Mouse (Mus musculus) heart, embryonic 14.5 days (tissue): ENCODE measurements around the gene Slc38a7. TPM values are rescaled to one million over a fixed set of nuclear protein-coding genes. Genes with fewer than 3 reads are reported as not detected.

Experiments
- ATAC-seq: fragments of 200-750 bp; cut with Nextera tagmentation; 2 replicates; pipeline ENCODE4 v1.8.0; 2017; ENCODE audit warnings: low read depth, moderate TSS enrichment; ENCODE audit not compliant: insufficient number of reproducible peaks, insufficient read depth, low FRiP score
- H3K27ac ChIP-seq, 2 experiments: fragments of 200-500 bp in 1 of 2; fragments of 300-500 bp in 1 of 2; sonication (generic) in 1 of 2; replicated peaks in 1 of 2; 2 replicates each; pipeline ENCODE4 v1.5.1; 2012 to 2014; ENCODE audit warnings: low read depth in 2 of 2, low read length in 2 of 2, control low read depth in 1 of 2, mild to moderate bottlenecking in 1 of 2, mixed read lengths in 1 of 2; ENCODE audit not compliant: control insufficient read depth in 1 of 2, insufficient read depth in 1 of 2
- H3K27me3 ChIP-seq: fragments of 300-500 bp; sonication (generic); 2 replicates; pipeline ENCODE4 v1.6.1; 2014; ENCODE audit warnings: mild to moderate bottlenecking, low read length, control low read depth; ENCODE audit not compliant: control insufficient read depth, insufficient read depth
- H3K36me3 ChIP-seq: fragments of 300-500 bp; sonication (generic); 2 replicates; pipeline ENCODE4 v1.6.1; 2014; ENCODE audit warnings: mild to moderate bottlenecking, control low read depth, low read length, mixed read lengths; ENCODE audit not compliant: control insufficient read depth, insufficient read depth
- H3K4me1 ChIP-seq, 2 experiments: fragments of 200-500 bp in 1 of 2; fragments of 300-500 bp in 1 of 2; sonication (generic) in 1 of 2; 2 replicates each; pipeline ENCODE4 v1.6.1; 2012 to 2014; ENCODE audit warnings: low read length in 2 of 2, control low read depth in 1 of 2, mixed read lengths in 1 of 2; ENCODE audit not compliant: control insufficient read depth in 2 of 2, insufficient read depth in 2 of 2
- H3K4me2 ChIP-seq: fragments of 300-500 bp; sonication (generic); 2 replicates; pipeline ENCODE4 v1.6.1; 2014; ENCODE audit warnings: mild to moderate bottlenecking, low read length
- H3K4me3 ChIP-seq, 2 experiments: fragments of 200-500 bp in 1 of 2; fragments of 300-500 bp in 1 of 2; sonication (generic) in 1 of 2; 2 replicates each; pipeline ENCODE4 v1.5.1; 2012 to 2014; ENCODE audit warnings: low read length in 2 of 2, mild to moderate bottlenecking in 2 of 2, control low read depth in 1 of 2, low read depth in 1 of 2, moderate library complexity in 1 of 2; ENCODE audit not compliant: control insufficient read depth in 1 of 2, insufficient read depth in 1 of 2
- H3K9ac ChIP-seq: fragments of 300-500 bp; sonication (generic); 2 replicates; pipeline ENCODE4 v1.6.1; 2014; ENCODE audit warnings: mild to moderate bottlenecking, low read length
- H3K9me3 ChIP-seq: fragments of 300-500 bp; sonication (generic); 2 replicates; pipeline ENCODE4 v1.6.1; 2016; ENCODE audit warnings: low read length, control low read depth; ENCODE audit not compliant: control insufficient read depth
- WGBS: fragments of 180-500 bp; shearing (Covaris S2); extraction: QIAGEN DNeasy Blood & Tissue Kit; methylation state at CpG from one replicate; pipeline ENCODE4 v1.1.7; 2014; 5-methylcytosine and 5-hydroxymethylcytosine counted together
- polyA plus RNA-seq: library from polyadenylated mRNA; unstranded; fragments of >200 nt; fragmentation: Nextera tagmentation; extraction: Ambion mirVana; gene quantifications from 2 replicates; pipeline ENCODE4 v1.2.1, GENCODE M21; 2014

Gene Slc38a7
- polyA plus RNA-seq, 1 experiment from 2014 or later: 12.1 TPM

GRCm38 (mm10) chr8:95885966-95886365 is 32.6 kb upstream of the Slc38a7 start:
- Histone ChIP-seq H3K36me3 (no peaks in the 10 kb centered on the region), H3K9me3 (no peaks in the 10 kb centered on the region), H3K27ac (peak overlapping the region in 1 of 2 experiments; percentile 78; a peak in 2 of 4 replicates), H3K9ac (peak overlapping the region; percentile 82), H3K4me3 (peak overlapping the region in 1 of 2 experiments; percentile 71; a peak in 1 of 4 replicates), H3K4me1 (peaks cover 0 to 27% of the 10 kb centered on the region in 2 experiments), H3K4me2 (peak overlapping the region; percentile 69), H3K27me3 (no peaks in the 10 kb centered on the region)
- WGBS: 45% methylated on average over 5 of the region's 5 CpGs
- no peak for ATAC-seq

DNA sequence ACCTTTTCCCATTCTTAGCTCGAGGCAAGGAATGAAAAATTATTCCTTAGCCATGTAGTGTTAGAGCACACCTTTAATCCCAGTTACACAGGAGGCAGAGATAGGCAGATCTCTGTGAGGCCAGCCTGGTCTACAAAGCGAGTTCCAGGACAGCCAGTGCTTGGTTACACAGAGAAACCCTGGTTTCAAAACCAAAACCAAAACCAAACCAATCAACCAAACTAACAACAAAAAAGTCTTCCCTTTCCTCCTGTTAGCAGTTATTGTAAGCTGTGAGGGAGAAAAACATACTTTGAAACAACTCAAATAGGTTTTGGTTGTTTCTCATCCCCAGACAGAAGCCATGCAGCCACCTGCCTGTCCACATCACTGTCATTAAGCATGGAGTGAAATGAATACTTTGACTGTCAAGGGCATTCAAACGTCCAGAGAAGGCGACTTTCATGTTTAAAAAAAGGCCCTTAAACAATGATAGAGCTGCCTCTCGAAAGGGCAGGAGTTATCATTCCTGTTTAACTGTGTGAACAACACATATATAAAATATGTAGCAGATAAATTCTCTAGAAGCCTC is 32.0 kb upstream of the Slc38a7 start:
- Histone ChIP-seq H3K9me3 (no peaks in the 10 kb centered on the region), H3K9ac (no peak overlapping the region), H3K4me2 (peak overlapping the region; percentile 69), H3K27ac (no peak overlapping the region), H3K4me1 (peaks cover 0 to 27% of the 10 kb centered on the region in 2 experiments), H3K36me3 (no peaks in the 10 kb centered on the region), H3K27me3 (no peaks in the 10 kb centered on the region), H3K4me3 (no peak overlapping the region)
- ATAC-seq: no peak
- 54% methylated on average over 5 of the region's 5 CpGs for WGBS

DNA sequence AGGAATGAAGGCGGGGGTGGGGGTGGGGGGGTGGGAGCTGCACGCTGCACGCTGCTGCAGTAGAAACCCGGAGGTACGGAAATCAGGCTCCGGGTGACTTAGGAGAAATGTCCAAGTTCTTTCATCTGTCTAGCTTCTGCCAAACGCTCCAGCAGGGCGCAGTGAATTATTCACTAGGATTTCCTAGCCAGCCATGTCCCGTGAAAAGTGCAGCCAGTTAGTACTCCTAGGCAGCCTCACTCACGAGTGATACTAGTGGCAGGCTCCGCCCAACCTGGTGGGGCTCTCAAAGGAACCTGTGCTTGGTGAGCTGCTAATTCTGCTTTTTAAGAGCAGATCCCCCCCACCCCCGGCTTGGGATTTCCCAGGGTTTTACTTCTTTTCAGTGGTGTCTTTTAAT is 31.2 kb upstream of the Slc38a7 start:
- no peak overlapping the region for H3K4me3 ChIP-seq
- H3K4me2 ChIP-seq: no peak overlapping the region
- no peak overlapping the region for H3K27ac ChIP-seq
- H3K9ac ChIP-seq: no peak overlapping the region
- no peaks in the 10 kb centered on the region for H3K9me3 ChIP-seq
- no peaks in the 10 kb centered on the region for H3K36me3 ChIP-seq
- ATAC-seq: no peak
- peaks cover 0 to 27% of the 10 kb centered on the region in 2 experiments for H3K4me1 ChIP-seq
- 68% methylated on average over 12 of the region's 12 CpGs for WGBS
- no peaks in the 10 kb centered on the region for H3K27me3 ChIP-seq

DNA sequence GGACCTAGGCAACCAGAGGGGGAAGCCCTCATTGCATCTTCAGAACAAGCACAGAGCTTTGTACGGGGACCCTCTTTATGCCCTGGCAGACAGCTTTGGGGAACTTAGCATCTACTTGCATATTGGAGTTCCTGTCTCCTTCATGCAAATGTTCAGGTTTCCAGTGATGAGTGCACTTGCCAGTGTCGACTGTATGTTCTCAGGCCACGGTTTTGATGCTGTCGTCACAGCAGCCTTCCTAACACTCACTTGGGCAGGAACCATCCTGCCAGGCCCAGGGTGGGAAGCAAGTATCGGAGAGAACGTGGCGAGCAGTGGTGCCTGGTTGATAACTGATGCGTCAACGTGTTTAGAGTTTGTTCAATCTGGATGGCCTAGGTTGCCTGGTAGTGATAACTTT is 28.9 kb upstream of the Slc38a7 start:
- H3K36me3 ChIP-seq: peaks cover 5% of the 10 kb centered on the region

DNA sequence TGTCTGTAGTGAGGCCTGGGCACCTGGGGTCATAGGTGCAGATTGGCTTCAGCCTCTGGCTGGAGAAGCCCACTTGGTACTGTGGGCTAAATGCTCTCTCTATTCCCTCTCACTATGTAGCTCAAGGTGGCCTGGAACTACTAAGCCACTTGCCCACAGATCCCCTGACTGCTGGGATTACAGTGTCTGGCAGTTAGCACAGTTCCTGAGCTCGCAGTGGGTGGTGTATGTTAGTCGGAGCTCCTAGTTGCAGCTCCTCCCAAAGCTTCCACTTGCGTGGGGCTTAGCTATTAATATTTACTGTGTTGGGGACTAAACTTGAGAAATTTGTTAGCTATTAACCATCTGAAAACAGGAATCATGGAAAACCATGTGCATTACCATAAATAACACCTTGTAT is 28.2 kb upstream of the Slc38a7 start:
- peaks cover 11% of the 10 kb centered on the region for H3K36me3 ChIP-seq
- H3K4me1 ChIP-seq: peaks cover 2 to 37% of the 10 kb centered on the region in 2 experiments
- H3K27ac ChIP-seq: no peak overlapping the region
- no peak overlapping the region for H3K4me3 ChIP-seq
- no peak overlapping the region for H3K9ac ChIP-seq
- no peaks in the 10 kb centered on the region for H3K27me3 ChIP-seq
- 63% methylated on average over 3 of the region's 3 CpGs for WGBS
- H3K4me2 ChIP-seq: no peak overlapping the region
- ATAC-seq: no peak
- H3K9me3 ChIP-seq: no peaks in the 10 kb centered on the region

More for the DNA sequence above, 28.9 kb upstream of the Slc38a7 start:
- no peak for ATAC-seq
- no peak overlapping the region for H3K4me3 ChIP-seq
- no peaks in the 10 kb centered on the region for H3K9me3 ChIP-seq
- 54% methylated on average over 9 of the region's 9 CpGs for WGBS
- no peak overlapping the region for H3K27ac ChIP-seq
- peaks cover 2 to 44% of the 10 kb centered on the region in 2 experiments for H3K4me1 ChIP-seq
- no peaks in the 10 kb centered on the region for H3K27me3 ChIP-seq
- H3K4me2 ChIP-seq: no peak overlapping the region
- H3K9ac ChIP-seq: no peak overlapping the region

GRCm38 (mm10) chr8:95879823-95880222 is 26.5 kb upstream of the Slc38a7 start:
- no peak for ATAC-seq
- Histone ChIP-seq H3K4me3 (no peak overlapping the region), H3K9ac (no peak overlapping the region), H3K27ac (no peak overlapping the region), H3K4me2 (no peak overlapping the region), H3K27me3 (no peaks in the 10 kb centered on the region), H3K36me3 (peaks cover 28% of the 10 kb centered on the region), H3K9me3 (peaks cover 4% of the 10 kb centered on the region), H3K4me1 (peaks cover 2 to 21% of the 10 kb centered on the region in 2 experiments; a peak in 3 of 4 replicates)
- 88% methylated on average over 4 of the region's 4 CpGs for WGBS

DNA sequence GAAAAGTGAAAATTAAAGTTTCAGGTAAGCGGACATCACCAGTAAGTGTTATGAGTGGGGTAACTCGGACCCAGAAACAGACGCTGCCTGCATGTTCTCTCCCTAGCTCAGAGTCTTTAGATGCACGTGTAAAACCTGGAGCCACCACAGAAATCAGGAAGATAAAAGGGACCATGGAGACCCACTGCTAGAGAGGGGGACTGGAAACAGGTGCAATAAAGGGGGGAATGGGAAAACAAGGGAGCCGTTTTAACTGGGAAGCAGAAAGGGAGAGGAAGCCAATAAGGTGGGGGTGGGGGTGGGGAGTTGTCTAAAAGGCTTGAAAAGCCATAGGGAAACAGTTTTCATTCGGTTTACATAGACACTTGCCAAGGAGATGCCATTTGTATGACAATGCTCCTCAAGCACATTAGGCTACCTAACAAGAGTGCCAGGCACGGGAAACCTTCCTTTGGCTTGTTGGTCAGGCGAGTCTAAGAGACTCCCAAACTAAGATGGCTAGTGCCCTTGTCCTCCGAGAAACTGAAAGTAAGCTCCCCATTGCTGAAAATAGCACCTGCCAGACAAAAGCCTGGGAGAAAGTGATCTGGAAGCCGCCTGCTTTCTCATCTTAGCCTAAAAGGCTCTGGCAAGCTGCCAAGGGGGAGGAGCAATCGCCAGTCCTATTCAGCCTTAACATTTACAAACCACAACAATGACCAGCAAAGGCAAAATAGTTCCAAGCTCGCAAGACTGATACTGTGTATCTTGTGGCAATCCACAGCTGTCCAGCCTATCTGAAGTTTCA is 25.0 kb upstream of the Slc38a7 start:
- H3K4me1 ChIP-seq: peaks cover 2 to 16% of the 10 kb centered on the region in 2 experiments; a peak in 3 of 4 replicates
- peaks cover 4% of the 10 kb centered on the region for H3K9me3 ChIP-seq
- H3K4me2 ChIP-seq: peak overlapping the region; percentile 73
- peak overlapping the region; percentile 33 to 40 for H3K4me3 ChIP-seq
- 35% methylated on average over 12 of the region's 12 CpGs for WGBS
- ATAC-seq: peak; percentile 31; the same call in 1 of the 2 replicates
- no peaks in the 10 kb centered on the region for H3K27me3 ChIP-seq
- H3K27ac ChIP-seq: peak overlapping the region; percentile 88 to 89
- peak overlapping the region; percentile 67 for H3K9ac ChIP-seq
- H3K36me3 ChIP-seq: peaks cover 42% of the 10 kb centered on the region
